ENCODE assay signal across 9 mouse cellular contexts in the genomic region with DNA sequence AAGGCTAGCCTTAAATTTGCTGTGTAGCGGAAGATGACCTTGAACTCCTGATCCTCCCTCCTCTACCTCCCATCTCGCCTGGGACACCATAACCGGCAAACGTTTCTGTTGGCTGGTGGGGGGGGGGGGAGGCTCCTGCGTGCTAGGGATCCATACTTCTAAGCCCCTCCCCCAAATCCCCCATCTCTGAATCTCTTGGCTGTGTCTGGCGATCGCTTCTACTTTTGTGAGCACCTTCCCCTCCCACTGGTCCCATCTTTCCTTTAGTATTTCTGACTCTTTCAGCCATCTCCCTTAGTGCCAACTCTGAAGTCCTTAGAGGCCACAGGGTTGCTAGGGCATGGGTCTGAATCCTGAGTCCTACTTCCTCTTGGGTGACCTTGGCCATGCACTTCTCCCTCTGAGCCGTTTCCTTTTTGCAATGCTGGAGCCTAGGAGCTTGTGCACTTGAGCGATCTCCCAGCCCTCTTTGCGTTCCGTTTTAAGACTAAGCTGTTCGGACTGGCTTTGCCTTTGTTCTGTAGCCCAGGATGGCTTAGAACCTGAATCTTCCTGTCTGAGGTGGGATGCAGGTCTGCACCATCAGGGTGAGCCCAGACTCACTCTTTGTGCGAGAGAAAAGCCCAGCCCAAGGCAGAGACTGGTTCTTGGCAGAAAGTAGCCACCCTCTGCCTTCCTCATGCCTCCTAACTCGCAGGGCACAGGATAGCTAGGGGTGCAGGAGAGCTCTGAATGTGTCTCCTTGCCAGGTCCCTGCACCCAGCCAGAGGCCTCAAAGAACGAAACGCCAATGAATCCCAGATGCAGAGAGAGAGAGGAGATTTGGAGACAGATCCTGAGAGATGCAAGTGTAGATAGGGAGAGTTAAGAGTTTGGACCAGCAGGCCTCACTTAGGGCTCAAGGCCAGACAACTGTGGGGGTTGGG. TPM values are rescaled to one million over a fixed set of nuclear protein-coding genes. Genes with fewer than 3 reads are reported as not detected.
DNase-seq lines count a peak whose midpoint lies in the region; ATAC-seq and TF ChIP-seq lines count a peak whose summit lies in the region.
"Had no signal": no experiment of that assay in that cellular context is flagged by ENCODE, and none has a peak within 500 bp of the region (broad histone marks: within the 10 kb centered on the region; RNA-seq: fewer than 3 reads in every experiment).

No protein-coding gene starts in this region.

- H3K79me2 ChIP-seq in MEL (ENCODE audit: control insufficient read depth, insufficient read depth, low read length, poor library complexity): no peaks in the 10 kb centered on the region; the same call in 1 of the 2 replicates

- 0 out of 4 replicates have a peak, but pooled peaks of 1 of the 2 experiments have one; percentile 9 for TF ChIP-seq POLR2A in MEL (IDR thresholded peaks at IDR 0.05; ENCODE audit: control insufficient read depth in 1 of 2, insufficient read depth in 1 of 2, low read depth in 1 of 2, low read length in 2 of 2, poor library complexity in 1 of 2)

- ATAC-seq in hematopoietic stem cell, adult 5-6 weeks (replicated peaks in 1 of 2; ENCODE audit: insufficient read depth in 1 of 2, low FRiP score in 2 of 2, low TSS enrichment in 1 of 2, low read depth in 1 of 2, poor library complexity in 2 of 2, severe bottlenecking in 2 of 2): peak; percentile 34 to 43; a peak in 3 of 4 replicates
- ATAC-seq in lung, embryonic 16.5 days (ENCODE audit: low read depth): no peak

- peak overlapping the region; percentile 62 for H3K4me3 ChIP-seq in MEL (ENCODE audit: control insufficient read depth in 1 of 2, insufficient read depth in 1 of 2, low read depth in 2 of 2, low read length in 2 of 2)
- no peak overlapping the region for H3K4me3 ChIP-seq in lung, embryonic 16.5 days (ENCODE audit: low read length)

- peak; percentile 97 for DNase-seq in heart, adult 11 months
- no peak for DNase-seq in heart, postnatal 14 days
- peak; percentile 83 for DNase-seq in MEL (ENCODE audit: low read depth, low spot score)
- no peak for DNase-seq in cerebellum, postnatal 4 days (ENCODE audit: low spot score in 2 of 2)
- DNase-seq in spleen, postnatal 14 days (ENCODE audit: low spot score in 2 of 2): no peak
- DNase-seq in gastrocnemius, postnatal 14 days: no peak

- 24% methylated on average over 16 of the region's 16 CpGs for WGBS in lung, embryonic 16.5 days

- TF ChIP-seq RAD21 in MEL (IDR thresholded peaks at IDR 0.05; ENCODE audit: low read depth, low read length): no peak

- peak overlapping the region; percentile 38; the same call in 1 of the 2 replicates for H3K4me2 ChIP-seq in lung, embryonic 16.5 days (ENCODE audit: low read depth, low read length)

- TF ChIP-seq CTCF in MEL (IDR thresholded peaks at IDR 0.05 in 2 of 3, conservative IDR thresholded peaks at IDR 0.05 in 1 of 3; ENCODE audit: control insufficient read depth in 1 of 3, insufficient read depth in 1 of 3, low read depth in 2 of 3, low read length in 3 of 3, poor library complexity in 1 of 3, severe bottlenecking in 1 of 3): no peak

- H3K9me3 ChIP-seq in MEL (replicated peaks; ENCODE audit: insufficient read depth, low read length): no peaks in the 10 kb centered on the region
- H3K9me3 ChIP-seq in lung, embryonic 16.5 days (ENCODE audit: control insufficient read depth, low read length): no peaks in the 10 kb centered on the region

- intact Hi-C loops in heart, postnatal 14 days (cut with DNase I): no loop called here
- intact Hi-C loops in gastrocnemius, postnatal 14 days (cut with DNase I; ENCODE audit: low total_unique reads): no loop called here

- H3K4me1 ChIP-seq in MEL (ENCODE audit: control insufficient read depth in 1 of 2, insufficient read depth in 2 of 2, low read length in 2 of 2): peaks cover 4 to 19% of the 10 kb centered on the region in 2 experiments
- H3K4me1 ChIP-seq in lung, embryonic 16.5 days (replicated peaks; ENCODE audit: control insufficient read depth, insufficient read depth, low read length): peaks cover 26% of the 10 kb centered on the region

- H3K27me3 ChIP-seq in MEL (ENCODE audit: control insufficient read depth in 1 of 2, insufficient read depth in 2 of 2, low read length in 2 of 2): no peaks in the 10 kb centered on the region
- peaks cover 5% of the 10 kb centered on the region for H3K27me3 ChIP-seq in lung, embryonic 16.5 days (ENCODE audit: control insufficient read depth, insufficient read depth, low read depth, low read length)

- H3K36me3 ChIP-seq in MEL (ENCODE audit: control insufficient read depth in 1 of 2, insufficient read depth in 2 of 2, low read length in 2 of 2): peaks cover 0 to 10% of the 10 kb centered on the region in 2 experiments; a peak in 2 of 4 replicates
- H3K36me3 ChIP-seq in lung, embryonic 16.5 days (ENCODE audit: control insufficient read depth, insufficient read depth, low read length): no peaks in the 10 kb centered on the region

- TF ChIP-seq EP300 in MEL (IDR thresholded peaks at IDR 0.05; ENCODE audit: low read depth in 1 of 2, low read length in 2 of 2): no peak; a peak in 1 of 4 replicates

- peak overlapping the region; percentile 76 for H3K9ac ChIP-seq in MEL (ENCODE audit: control insufficient read depth, low read depth, low read length, poor library complexity, severe bottlenecking)
- H3K9ac ChIP-seq in lung, embryonic 16.5 days (ENCODE audit: low read length): peak overlapping the region; percentile 11; the same call in 1 of the 2 replicates

- H3K27ac ChIP-seq in MEL (ENCODE audit: control insufficient read depth, low read depth, low read length): peak overlapping the region; percentile 78
- H3K27ac ChIP-seq in lung, embryonic 16.5 days (ENCODE audit: low read length): peak overlapping the region; percentile 85

TF ChIP-seq in MEL, 35 proteins besides CTCF, POLR2A, EP300 and RAD21:
- TF ChIP-seq UBTF (IDR thresholded peaks at IDR 0.05; ENCODE audit: borderline replicate concordance, insufficient read depth, low read depth, low read length) (no peak), RCOR1 (IDR thresholded peaks at IDR 0.05; ENCODE audit: low read depth, low read length) (0 out of 2 replicates have a peak, but pooled peaks have one; percentile 1), HCFC1 (IDR thresholded peaks at IDR 0.05; ENCODE audit: low read depth, low read length) (0 out of 2 replicates have a peak, but pooled peaks have one; percentile 12), MAX (IDR thresholded peaks at IDR 0.05; ENCODE audit: low read length) (0 out of 2 replicates have a peak, but pooled peaks have one; percentile 11), NRF1 (IDR thresholded peaks at IDR 0.05; ENCODE audit: insufficient read depth, low read depth, low read length, poor library complexity, severe bottlenecking) (no peak), MYC (IDR thresholded peaks at IDR 0.05; ENCODE audit: low read depth, low read length) (0 out of 2 replicates have a peak, but pooled peaks have one; percentile 6), GATA1 (IDR thresholded peaks at IDR 0.05; ENCODE audit: low read depth, low read length) (peak; percentile 28; the same call in 1 of the 2 replicates)

RNA-seq across cellular contexts. Expression of a gene that starts 0.9 kb away (rescaled TPM):
- total RNA-seq in heart, postnatal 14 days (2021): 1 to 10 TPM; 3.9 to 4.5 TPM
- 1.7 and 2.7 TPM in 2 replicates for total RNA-seq in MEL (2012; rRNA removed)
- polyA plus RNA-seq in MEL (2012; ENCODE audit: insufficient read depth in 1 of 2, insufficient read length in 2 of 2, low read depth in 1 of 2, low replicate concordance in 2 of 2, missing spikeins in 1 of 2): 1 to 10 TPM in 1 of 2 experiments, not detected in 1; 6.7 TPM
- total RNA-seq in hematopoietic stem cell, adult 5-6 weeks (2017): 3.0 and 5.3 TPM in 2 replicates
- 5.4 and 5.7 TPM in 2 replicates for polyA plus RNA-seq in lung, embryonic 16.5 days (2015; fragmentation: Nextera tagmentation; extraction: Ambion mirVana)
- total RNA-seq in gastrocnemius, postnatal 14 days (2021): 1 to 10 TPM; 3.2 to 4.1 TPM

RNA-seq across cellular contexts. Expression of a gene that starts 26.9 kb away (rescaled TPM):
- total RNA-seq in heart, postnatal 14 days (2021): not detected
- total RNA-seq in MEL (2012; rRNA removed): not detected in 2 replicates
- not detected for polyA plus RNA-seq in MEL (2012; ENCODE audit: insufficient read depth in 1 of 2, insufficient read length in 2 of 2, low read depth in 1 of 2, low replicate concordance in 2 of 2, missing spikeins in 1 of 2)
- total RNA-seq in hematopoietic stem cell, adult 5-6 weeks (2017): not detected in 2 replicates
- 17.8 and 18.8 TPM in 2 replicates for polyA plus RNA-seq in lung, embryonic 16.5 days (2015; fragmentation: Nextera tagmentation; extraction: Ambion mirVana)
- total RNA-seq in gastrocnemius, postnatal 14 days (2021): not detected

RNA-seq across cellular contexts. Expression of a gene that starts 28.3 kb away (rescaled TPM):
- not detected for total RNA-seq in heart, postnatal 14 days (2021)
- total RNA-seq in MEL (2012; rRNA removed): not detected in 2 replicates
- not detected for polyA plus RNA-seq in MEL (2012; ENCODE audit: insufficient read depth in 1 of 2, insufficient read length in 2 of 2, low read depth in 1 of 2, low replicate concordance in 2 of 2, missing spikeins in 1 of 2)
- total RNA-seq in hematopoietic stem cell, adult 5-6 weeks (2017): not detected in 2 replicates
- polyA plus RNA-seq in lung, embryonic 16.5 days (2015; fragmentation: Nextera tagmentation; extraction: Ambion mirVana): 0.15 TPM in 1 of 2 replicates, not detected in the other
- not detected for total RNA-seq in gastrocnemius, postnatal 14 days (2021)

RNA-seq across cellular contexts. Expression of a gene that starts 37.6 kb away (rescaled TPM):
- 1 to 10 TPM in 1 of 2 experiments, under 1 TPM in 1; 0.34 to 1.2 TPM for total RNA-seq in heart, postnatal 14 days (2021)
- 0.12 TPM in 1 of 2 replicates, not detected in the other for total RNA-seq in MEL (2012; rRNA removed)
- under 1 TPM in 1 of 2 experiments, not detected in 1; 0.18 TPM for polyA plus RNA-seq in MEL (2012; ENCODE audit: insufficient read depth in 1 of 2, insufficient read length in 2 of 2, low read depth in 1 of 2, low replicate concordance in 2 of 2, missing spikeins in 1 of 2)
- 0.10 and 0.38 TPM in 2 replicates for total RNA-seq in hematopoietic stem cell, adult 5-6 weeks (2017)
- not detected in 2 replicates for polyA plus RNA-seq in lung, embryonic 16.5 days (2015; fragmentation: Nextera tagmentation; extraction: Ambion mirVana)
- under 1 TPM in 1 of 2 experiments, not detected in 1; 0.12 TPM for total RNA-seq in gastrocnemius, postnatal 14 days (2021)
- polyA plus RNA-seq: brain, embryonic 14.5 days had no signal

RNA-seq across cellular contexts. Expression of a gene that starts 52.7 kb away (rescaled TPM):
- total RNA-seq in heart, postnatal 14 days (2021): 100 to 1,000 TPM; 225 to 236 TPM
- total RNA-seq in MEL (2012; rRNA removed): 2.6 and 3.2 TPM in 2 replicates
- 1 to 10 TPM in 1 of 2 experiments, not detected in 1; 8.1 TPM for polyA plus RNA-seq in MEL (2012; ENCODE audit: insufficient read depth in 1 of 2, insufficient read length in 2 of 2, low read depth in 1 of 2, low replicate concordance in 2 of 2, missing spikeins in 1 of 2)
- total RNA-seq in hematopoietic stem cell, adult 5-6 weeks (2017): 2.3 and 4.2 TPM in 2 replicates
- 347 and 379 TPM in 2 replicates for polyA plus RNA-seq in lung, embryonic 16.5 days (2015; fragmentation: Nextera tagmentation; extraction: Ambion mirVana)
- total RNA-seq in gastrocnemius, postnatal 14 days (2021): 10 to 100 TPM; 48.5 to 51.9 TPM

Comparison
In these comparisons a context has a peak if more than half of its experiments do, and no peak if none do; other contexts are left out.
1. DNase-seq: peak in heart, adult 11 months (single experiment) and MEL (single experiment); none in heart, postnatal 14 days (0 of 2), cerebellum, postnatal 4 days (0 of 2), spleen, postnatal 14 days (0 of 2) and gastrocnemius, postnatal 14 days (single experiment).